Comparison of ENCODE assay signal across 8 mouse cellular contexts in the genomic region with DNA sequence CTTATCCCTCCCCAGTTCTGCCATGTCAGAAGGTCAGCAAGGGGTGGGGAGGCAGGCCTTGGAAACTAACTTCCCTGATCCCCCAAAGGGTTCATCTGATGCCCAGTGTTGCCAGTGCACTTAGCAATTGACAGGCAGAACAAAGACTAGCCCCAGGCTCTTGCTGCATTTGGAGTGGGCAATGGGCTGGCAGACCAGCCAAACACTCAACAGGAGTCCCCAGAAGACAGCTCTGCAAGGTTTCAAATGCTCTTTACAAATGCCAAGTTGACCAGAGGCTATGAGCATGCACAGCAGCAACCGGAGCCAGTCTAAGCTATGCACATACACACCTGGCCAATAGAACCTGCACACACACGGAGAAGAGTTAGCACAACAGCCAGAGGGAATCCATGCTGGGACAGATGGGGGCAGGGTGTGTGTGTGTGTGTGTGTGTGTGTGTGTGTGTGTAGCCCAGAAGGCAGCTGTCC. TPM values are rescaled to one million over a fixed set of nuclear protein-coding genes. Genes with fewer than 3 reads are reported as not detected.
A peak's percentile ranks its signal among the peaks of the same experiment; 100 is the strongest.
DNase-seq lines count a peak whose midpoint lies in the region; ATAC-seq and TF ChIP-seq lines count a peak whose summit lies in the region.
"Had no signal": no experiment of that assay in that cellular context is flagged by ENCODE, and none has a peak within 500 bp of the region (broad histone marks: within the 10 kb centered on the region; RNA-seq: fewer than 3 reads in every experiment).

No protein-coding gene starts in this region.

- intact Hi-C loops in left cerebral cortex, postnatal 14 days (cut with DNase I): no loop called here

- DNase-seq in heart, postnatal 0 days (ENCODE audit: low spot score): no peak
- DNase-seq in heart, adult 9 months (ENCODE audit: low spot score in 2 of 2): no peak
- DNase-seq in brain, embryonic 14.5 days (ENCODE audit: low read depth): peak; percentile 68
- peak; percentile 47 for DNase-seq in cerebellum, adult 9-11 months
- no peak for DNase-seq in kidney, postnatal 0 days (ENCODE audit: low spot score)
- no peak for DNase-seq in spleen, postnatal 4 days (ENCODE audit: low spot score in 2 of 2)
- no peak for DNase-seq in left cerebral cortex, postnatal 14 days (ENCODE audit: low spot score in 2 of 2)

- no peaks in the 10 kb centered on the region for H3K27me3 ChIP-seq in heart, postnatal 0 days (ENCODE audit: control insufficient read depth, insufficient read depth, low read length)
- no peaks in the 10 kb centered on the region for H3K27me3 ChIP-seq in kidney, postnatal 0 days (ENCODE audit: insufficient read depth, low read length)
- H3K27me3 ChIP-seq: liver, embryonic 12.5 days had no signal

- TF ChIP-seq EP300 in heart, postnatal 0 days (IDR thresholded peaks at IDR 0.05; ENCODE audit: low read depth): no peak

- peaks cover 26% of the 10 kb centered on the region for H3K4me1 ChIP-seq in heart, postnatal 0 days (ENCODE audit: control insufficient read depth, insufficient read depth)
- peaks cover 17% of the 10 kb centered on the region for H3K4me1 ChIP-seq in kidney, postnatal 0 days (replicated peaks; ENCODE audit: insufficient read depth, low read length)

- no peak overlapping the region for H3K4me2 ChIP-seq in heart, postnatal 0 days (ENCODE audit: low read depth, low read length)
- H3K4me2 ChIP-seq in kidney, postnatal 0 days (ENCODE audit: low read length): no peak overlapping the region
- H3K4me2 ChIP-seq: liver, embryonic 12.5 days had no signal

- peak overlapping the region; percentile 85 for H3K27ac ChIP-seq in heart, postnatal 0 days (ENCODE audit: low read depth)
- H3K27ac ChIP-seq in kidney, postnatal 0 days: peak overlapping the region; percentile 52
- H3K27ac ChIP-seq: liver, embryonic 12.5 days had no signal

- 0 out of 2 replicates have a peak, but pooled peaks cover 6% of the 10 kb centered on the region for H3K36me3 ChIP-seq in heart, postnatal 0 days (replicated peaks; ENCODE audit: control insufficient read depth, insufficient read depth, low read length)
- no peaks in the 10 kb centered on the region for H3K36me3 ChIP-seq in kidney, postnatal 0 days (ENCODE audit: insufficient read depth, low read length)
- H3K36me3 ChIP-seq: liver, embryonic 12.5 days had no signal

- no peak for TF ChIP-seq POLR2A in brain, embryonic 14.5 days (IDR thresholded peaks at IDR 0.05; ENCODE audit: borderline replicate concordance, extremely low read depth, insufficient read depth, insufficient read length, poor library complexity, severe bottlenecking)

- H3K4me3 ChIP-seq in heart, postnatal 0 days (ENCODE audit: low read depth, low read length): no peak overlapping the region
- H3K4me3 ChIP-seq in kidney, postnatal 0 days (replicated peaks; ENCODE audit: low read depth, low read length): no peak overlapping the region
- H3K4me3 ChIP-seq: liver, embryonic 12.5 days had no signal

- 77% methylated on average over 2 of the region's 2 CpGs for WGBS in heart, postnatal 0 days
- WGBS in kidney, postnatal 0 days: 72% methylated on average over 2 of the region's 2 CpGs

- H3K9me3 ChIP-seq in heart, postnatal 0 days (replicated peaks; ENCODE audit: control insufficient read depth, low read length): no peaks in the 10 kb centered on the region
- H3K9me3 ChIP-seq in kidney, postnatal 0 days (replicated peaks; ENCODE audit: low read length): no peaks in the 10 kb centered on the region
- H3K9me3 ChIP-seq: liver, embryonic 12.5 days had no signal

- peak overlapping the region; percentile 21; the same call in 1 of the 2 replicates for H3K9ac ChIP-seq in heart, postnatal 0 days (replicated peaks; ENCODE audit: low read depth, low read length)
- H3K9ac ChIP-seq in kidney, postnatal 0 days (ENCODE audit: low read depth, low read length): no peak overlapping the region
- H3K9ac ChIP-seq: liver, embryonic 12.5 days had no signal

- ATAC-seq in heart, postnatal 0 days (ENCODE audit: insufficient read depth, low read depth): no peak; the same call in 1 of the 2 replicates
- no peak for ATAC-seq in kidney, postnatal 0 days (replicated peaks; ENCODE audit: low FRiP score, low read depth)
- ATAC-seq: liver, embryonic 12.5 days had no signal

- TF ChIP-seq CTCF in heart, postnatal 0 days (IDR thresholded peaks at IDR 0.05; ENCODE audit: low read depth): no peak
- no peak for TF ChIP-seq CTCF in brain, embryonic 14.5 days (IDR thresholded peaks at IDR 0.05; ENCODE audit: borderline replicate concordance, extremely low read depth, insufficient read depth, insufficient read length)
- no peak for TF ChIP-seq CTCF in kidney, postnatal 0 days (IDR thresholded peaks at IDR 0.05; ENCODE audit: low read depth)

RNA-seq across cellular contexts. Expression of a gene that starts 27.8 kb away (rescaled TPM):
- total RNA-seq in heart, postnatal 0 days (2014; rRNA removed; ENCODE audit: low replicate concordance): 7.3 and 24.4 TPM in 2 replicates
- polyA plus RNA-seq in heart, postnatal 0 days (2015; fragmentation: Nextera tagmentation; extraction: Ambion mirVana): 3.3 and 4.4 TPM in 2 replicates
- polyA plus RNA-seq in brain, embryonic 14.5 days (2012; rRNA removed): 8.2 and 11.6 TPM in 2 replicates
- 6.9 and 8.3 TPM in 2 replicates for polyA plus RNA-seq in kidney, postnatal 0 days (2015; fragmentation: Nextera tagmentation; extraction: Ambion mirVana)
- 10 to 100 TPM; 24.9 to 30.3 TPM for total RNA-seq in left cerebral cortex, postnatal 14 days (2021)

Comparison
In these comparisons a context has a peak if more than half of its experiments do, and no peak if none do; other contexts are left out.
1. DNase-seq: peak in brain, embryonic 14.5 days (single experiment) and cerebellum, adult 9-11 months (single experiment); none in heart, postnatal 0 days (single experiment), heart, adult 9 months (0 of 2), kidney, postnatal 0 days (single experiment), spleen, postnatal 4 days (0 of 2) and left cerebral cortex, postnatal 14 days (0 of 2).